Mouse (Mus musculus) erythroblast, embryonic 14.5 days (primary cell): ENCODE results near the gene Mfsd12. TPM values are rescaled to one million over a fixed set of nuclear protein-coding genes. Genes with fewer than 3 reads are reported as not detected.

ENCODE experiments used
- H3K27me3 ChIP-seq: 2 replicates; pipeline ENCODE4 v1.6.1; 2012; ENCODE audit warnings: inconsistent platforms; ENCODE audit not compliant: control insufficient read depth
- H3K36me3 ChIP-seq: 2 replicates; pipeline ENCODE4 v1.6.1; 2012; ENCODE audit warnings: mild to moderate bottlenecking, inconsistent platforms; ENCODE audit not compliant: control insufficient read depth
- H3K4me1 ChIP-seq: 2 replicates; pipeline ENCODE4 v1.6.1; 2012; ENCODE audit warnings: inconsistent platforms; ENCODE audit not compliant: control insufficient read depth
- H3K4me3 ChIP-seq: replicated peaks from 2 replicates; pipeline ENCODE3; 2012; ENCODE audit warnings: moderate library complexity, mild to moderate bottlenecking, inconsistent platforms
- H3K9me3 ChIP-seq: 2 replicates; pipeline ENCODE4 v1.6.1; 2012; ENCODE audit warnings: low read length, inconsistent platforms, mixed read lengths; ENCODE audit not compliant: control insufficient read depth
- GATA1 ChIP-seq: IDR thresholded peaks from 2 replicates; pipeline ENCODE4 v1.6.1; 2012; ENCODE audit warnings: low read length, inconsistent platforms, mixed read lengths
- TAL1 ChIP-seq: IDR thresholded peaks from 3 replicates; pipeline ENCODE4 v1.6.1; 2012; ENCODE audit warnings: low read length, inconsistent platforms, mixed read lengths
- polyA plus RNA-seq: library from polyadenylated mRNA; stranded (reverse); fragments of >175 nt; gene quantifications from 2 replicates; pipeline ENCODE4 v1.2.3, GENCODE M21; 2012

The Mfsd12 gene
- polyA plus RNA-seq, 1 experiment = 6.7 TPM

- Histone ChIP-seq H3K4me3 (peak overlapping the region; percentile 90), H3K36me3 (peaks cover 83% of the 10 kb centered on the region), H3K4me1 (peaks cover 75% of the 10 kb centered on the region), H3K9me3 (no peaks in the 10 kb centered on the region), H3K27me3 (no peaks in the 10 kb centered on the region; the same call in 1 of the 2 replicates)
- TF ChIP-seq GATA1 (no peak), TAL1 (no peak)
Measured at GRCm38 (mm10) chr10:81375322-81375721, 18.0 kb downstream of the Mfsd12 start.

GRCm38 (mm10) chr10:81376561-81377361 lies 19.5 kb downstream of the Mfsd12 start:
- Histone ChIP-seq H3K4me1 (peaks cover 85% of the 10 kb centered on the region), H3K4me3 (peak overlapping the region; percentile 90), H3K27me3 (no peaks in the 10 kb centered on the region), H3K36me3 (peaks cover 73% of the 10 kb centered on the region), H3K9me3 (no peaks in the 10 kb centered on the region)
- TF ChIP-seq TAL1 (no peak), GATA1 (no peak)

GRCm38 (mm10) chr10:81377362-81377664 lies 20.0 kb downstream of the Mfsd12 start:
- no peaks in the 10 kb centered on the region for H3K9me3 ChIP-seq
- H3K4me1 ChIP-seq = peaks cover 85% of the 10 kb centered on the region
- peak overlapping the region; percentile 90 for H3K4me3 ChIP-seq
- TF ChIP-seq GATA1 (no peak), TAL1 (no peak)
- H3K36me3 ChIP-seq = peaks cover 68% of the 10 kb centered on the region
- H3K27me3 ChIP-seq = no peaks in the 10 kb centered on the region

GRCm38 (mm10) chr10:81377793-81378552 lies 20.7 kb downstream of the Mfsd12 start, which contains the start of gene Fzr1:
Gene Fzr1, minus strand, starts transcription at chr10:81378516.
- TF ChIP-seq GATA1 (no peak), TAL1 (no peak)
- Histone ChIP-seq H3K27me3 (no peaks in the 10 kb centered on the region), H3K4me1 (peaks cover 85% of the 10 kb centered on the region), H3K4me3 (peak within 1 kb of the TSS; percentile 90), H3K9me3 (no peaks in the 10 kb centered on the region), H3K36me3 (peaks cover 61% of the 10 kb centered on the region)

GRCm38 (mm10) chr10:81378553-81379182 lies 21.4 kb downstream of the Mfsd12 start:
- peaks cover 54% of the 10 kb centered on the region for H3K36me3 ChIP-seq
- H3K4me1 ChIP-seq = peaks cover 84% of the 10 kb centered on the region
- no peaks in the 10 kb centered on the region for H3K27me3 ChIP-seq
- TF ChIP-seq GATA1 (no peak), TAL1 (no peak)
- no peaks in the 10 kb centered on the region for H3K9me3 ChIP-seq
- H3K4me3 ChIP-seq = peak overlapping the region; percentile 90

- Histone ChIP-seq H3K9me3 (no peaks in the 10 kb centered on the region), H3K36me3 (peaks cover 49% of the 10 kb centered on the region), H3K4me1 (peaks cover 82% of the 10 kb centered on the region), H3K4me3 (peak overlapping the region; percentile 90), H3K27me3 (no peaks in the 10 kb centered on the region)
- TF ChIP-seq GATA1 = no peak
- TF ChIP-seq TAL1 = no peak
Measured at GRCm38 (mm10) chr10:81379183-81379553, 21.9 kb downstream of the Mfsd12 start.

- peaks cover 84% of the 10 kb centered on the region for H3K4me1 ChIP-seq
Measured at GRCm38 (mm10) chr10:81379809-81380378, 22.6 kb downstream of the Mfsd12 start.

GRCm38 (mm10) chr10:81382039-81382438 lies 24.7 kb downstream of the Mfsd12 start:
- H3K4me1 ChIP-seq = peaks cover 78% of the 10 kb centered on the region
- H3K4me3 ChIP-seq = peak overlapping the region; percentile 52
- TF ChIP-seq GATA1 = peak; percentile 98
- peak; percentile 98 for TF ChIP-seq TAL1
- H3K36me3 ChIP-seq = peaks cover 36% of the 10 kb centered on the region
- no peaks in the 10 kb centered on the region for H3K27me3 ChIP-seq
- H3K9me3 ChIP-seq = no peaks in the 10 kb centered on the region

More at GRCm38 (mm10) chr10:81379809-81380378, 22.6 kb downstream of the Mfsd12 start:
- Histone ChIP-seq H3K27me3 (no peaks in the 10 kb centered on the region), H3K36me3 (peaks cover 42% of the 10 kb centered on the region), H3K4me3 (peak overlapping the region; percentile 90), H3K9me3 (no peaks in the 10 kb centered on the region)
- TF ChIP-seq TAL1 (no peak), GATA1 (no peak)
